Mouse (Mus musculus): ENCODE measurements around the gene Ppat.

GRCm38 (mm10) chr5:76973488-76973887 lies 22.1 kb upstream of the Ppat start:
- no peak for TF ChIP-seq ZNF384 (IDR thresholded peaks at IDR 0.05; ENCODE audit: low read depth, low read length)
- TF ChIP-seq MAFK (IDR thresholded peaks at IDR 0.05; ENCODE audit: insufficient read depth, low read depth, low read length) = no peak
- no peak for TF ChIP-seq CHD2 (IDR thresholded peaks at IDR 0.05; ENCODE audit: low read depth, low read length)
- TF ChIP-seq HCFC1 (IDR thresholded peaks at IDR 0.05; ENCODE audit: borderline replicate concordance, insufficient read depth, low read length) = no peak
